Mouse (Mus musculus) gastrocnemius, postnatal 4 days (tissue): ENCODE measurements at regions not wholly inside any gene's neighbourhood (a gene's known extent, or its start where the extent isn't known, plus 50 kb on each side); places are given as distances from the start of the nearest gene placed in this dataset.
A peak's percentile ranks its signal among the peaks of the same experiment; 100 is the strongest.

Experiments
- DNase-seq, 2 experiments: peaks; one replicate each; pipeline ENCODE4 v3.0.0; 2021 to 2022; ENCODE audit warnings: low spot score in 2 of 2, mixed read lengths in 2 of 2

- DNase-seq = no peak
Measured at GRCm38 (mm10) chr13:10741391-10741790, 380.7 kb upstream of the Chrm3 start.

GRCm38 (mm10) chr13:10725745-10726171, 365.1 kb upstream of the Chrm3 start:
- DNase-seq = no peak

- no peak for DNase-seq
Measured at GRCm38 (mm10) chr13:10725335-10725734, 364.7 kb upstream of the Chrm3 start.

GRCm38 (mm10) chr13:10720639-10721038, 360.0 kb upstream of the Chrm3 start:
- no peak for DNase-seq

- DNase-seq = no peak
Measured at GRCm38 (mm10) chr13:10711451-10711850, 350.8 kb upstream of the Chrm3 start.

GRCm38 (mm10) chr13:10710909-10711308, 350.3 kb upstream of the Chrm3 start:
- DNase-seq = no peak

GRCm38 (mm10) chr13:10697146-10697545, 336.5 kb upstream of the Chrm3 start:
- DNase-seq = no peak

GRCm38 (mm10) chr13:10696181-10696977, 335.7 kb upstream of the Chrm3 start:
- peak; percentile 21 to 63 for DNase-seq

GRCm38 (mm10) chr13:10691307-10691706, 330.7 kb upstream of the Chrm3 start:
- DNase-seq = no peak

GRCm38 (mm10) chr13:10687379-10687778, 326.7 kb upstream of the Chrm3 start:
- peak in 1 of 2 experiments; percentile 8 for DNase-seq

- DNase-seq = peak in 1 of 2 experiments; percentile 14
Measured at GRCm38 (mm10) chr13:10654086-10654422, 293.4 kb upstream of the Chrm3 start.

GRCm38 (mm10) chr13:10653376-10654085, 292.9 kb upstream of the Chrm3 start:
- DNase-seq = peak in 1 of 2 experiments; percentile 13

GRCm38 (mm10) chr13:10636859-10637258, 276.2 kb upstream of the Chrm3 start:
- no peak for DNase-seq

- no peak for DNase-seq
Measured at GRCm38 (mm10) chr13:10630467-10630866, 269.8 kb upstream of the Chrm3 start.

GRCm38 (mm10) chr13:10619661-10620060, 259.0 kb upstream of the Chrm3 start:
- no peak for DNase-seq

- no peak for DNase-seq
Measured at GRCm38 (mm10) chr13:10618421-10618954, 257.8 kb upstream of the Chrm3 start.

- DNase-seq = no peak
Measured at GRCm38 (mm10) chr13:10574951-10575350, 214.3 kb upstream of the Chrm3 start.

GRCm38 (mm10) chr13:10566825-10567224, 206.2 kb upstream of the Chrm3 start:
- no peak for DNase-seq

GRCm38 (mm10) chr13:10557559-10557958, 196.9 kb upstream of the Chrm3 start:
- DNase-seq = no peak

GRCm38 (mm10) chr13:10554595-10554994, 193.9 kb upstream of the Chrm3 start:
- DNase-seq = no peak

GRCm38 (mm10) chr13:10542723-10543122, 182.1 kb upstream of the Chrm3 start:
- DNase-seq = no peak

GRCm38 (mm10) chr13:10540197-10540940, 179.7 kb upstream of the Chrm3 start:
- no peak for DNase-seq
